Mouse (Mus musculus): ENCODE measurements around the gene Plxnb2.

GRCm38 (mm10) chr15:89123595-89123994 is 57.0 kb downstream of the Plxnb2 start:
- TF ChIP-seq POLR2A (IDR thresholded peaks at IDR 0.05; ENCODE audit: low read depth, low read length) (no peak), CTCF (IDR thresholded peaks at IDR 0.05; ENCODE audit: borderline replicate concordance, insufficient read depth, low read length) (0 out of 2 replicates have a peak, but pooled peaks have one; percentile 3)

Data from embryonic fibroblast, embryonic 13.5 days (primary cell).